Mouse (Mus musculus) stomach, embryonic 15.5 days (tissue): ENCODE data around the gene Gon4l. TPM values are rescaled to one million over a fixed set of nuclear protein-coding genes. Genes with fewer than 3 reads are reported as not detected.

Source experiments
- ATAC-seq: fragments of 200-750 bp; cut with Nextera tagmentation; 2 replicates; pipeline ENCODE4 v1.8.0; 2017; ENCODE audit warnings: low read depth, moderate number of reproducible peaks, moderate TSS enrichment; ENCODE audit not compliant: insufficient read depth, low FRiP score
- H3K27ac ChIP-seq: fragments of 300-500 bp; sonication (generic); 2 replicates; pipeline ENCODE4 v1.5.1; 2015; ENCODE audit warnings: mild to moderate bottlenecking, inconsistent platforms
- H3K27me3 ChIP-seq: fragments of 300-500 bp; sonication (generic); replicated peaks from 2 replicates; pipeline ENCODE4 v1.6.1; 2015; ENCODE audit warnings: inconsistent platforms
- H3K36me3 ChIP-seq: fragments of 300-500 bp; sonication (generic); 2 replicates; pipeline ENCODE4 v1.6.1; 2015; ENCODE audit warnings: inconsistent platforms
- H3K4me1 ChIP-seq: fragments of 300-500 bp; sonication (generic); 2 replicates; pipeline ENCODE4 v1.6.1; 2015; ENCODE audit warnings: inconsistent platforms
- H3K4me2 ChIP-seq: fragments of 300-500 bp; sonication (generic); 2 replicates; pipeline ENCODE4 v1.6.1; 2015; ENCODE audit warnings: mild to moderate bottlenecking, inconsistent platforms
- H3K4me3 ChIP-seq: fragments of 300-500 bp; sonication (generic); replicated peaks from 2 replicates; pipeline ENCODE4 v1.5.1; 2015; ENCODE audit warnings: inconsistent platforms
- H3K9ac ChIP-seq: fragments of 300-500 bp; sonication (generic); 2 replicates; pipeline ENCODE4 v1.6.1; 2015; ENCODE audit warnings: inconsistent platforms
- H3K9me3 ChIP-seq: fragments of 300-500 bp; sonication (generic); 2 replicates; pipeline ENCODE4 v1.6.1; 2016; ENCODE audit warnings: inconsistent platforms
- WGBS: fragments of 180-500 bp; shearing (Covaris S2); methylation state at CpG from one replicate; pipeline ENCODE4 v1.1.7; 2015; 5-methylcytosine and 5-hydroxymethylcytosine counted together
- polyA plus RNA-seq: library from polyadenylated mRNA; unstranded; fragments of >200 nt; fragmentation: Nextera tagmentation; extraction: Ambion mirVana; gene quantifications from 2 replicates; pipeline ENCODE4 v1.2.1, GENCODE M21; 2015

Gene Gon4l
- polyA plus RNA-seq, 1 experiment from 2014 or later, result 8.6 TPM

DNA sequence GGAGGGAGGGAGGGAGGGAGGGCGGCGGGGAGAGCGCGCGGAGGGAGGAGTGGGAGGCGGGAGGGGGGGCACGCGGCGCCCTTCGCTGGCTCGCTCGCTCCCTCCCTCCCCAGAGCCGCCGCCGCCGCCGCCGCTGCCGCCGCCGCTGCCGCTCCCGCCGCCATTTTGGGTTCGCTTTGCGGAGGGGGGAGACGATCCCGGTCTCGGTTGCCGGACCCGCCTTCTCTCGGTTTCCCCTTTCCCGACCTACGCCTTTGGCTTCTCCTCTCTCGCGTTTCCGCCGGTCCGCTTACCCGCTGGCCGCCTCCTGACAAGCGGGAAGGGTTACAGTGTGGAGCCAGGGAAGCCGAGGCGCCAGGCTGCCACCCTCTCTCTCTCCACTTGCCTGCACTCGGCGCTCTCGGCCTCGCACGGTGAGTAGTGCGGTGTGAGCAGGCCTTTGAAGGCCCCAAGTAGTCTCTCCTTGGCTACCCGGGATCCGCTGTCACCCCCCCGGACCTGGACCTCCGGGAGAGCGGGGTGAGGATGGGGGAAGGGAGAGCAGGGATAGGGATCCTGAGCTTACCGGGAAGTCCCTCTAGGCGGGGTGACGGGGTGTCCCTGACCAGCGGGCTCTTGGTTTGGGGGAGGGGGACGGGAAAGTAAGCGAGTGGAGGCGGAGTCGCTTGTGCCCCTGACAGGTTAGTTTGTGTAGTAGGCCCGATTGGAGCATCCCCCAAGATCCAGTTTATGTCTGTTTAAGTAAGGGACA lies 115.7 kb downstream of the Gon4l start, which contains the start of the genes Ash1l and Dap3:
TSS of gene Ash1l (plus strand) at position 47 of the 751 bp plus-strand sequence.
TSS of gene Dap3 (minus strand) at position 606 of the 751 bp plus-strand sequence.
- Histone ChIP-seq H3K27me3 (no peaks in the 10 kb centered on the region), H3K9ac (peak within 1 kb of the TSS; percentile 98), H3K36me3 (no peaks in the 10 kb centered on the region), H3K4me3 (peak within 1 kb of the TSS; percentile 94), H3K9me3 (no peaks in the 10 kb centered on the region), H3K27ac (peak within 1 kb of the TSS; percentile 100), H3K4me1 (peaks cover 7% of the 10 kb centered on the region; the same call in 1 of the 2 replicates), H3K4me2 (peak within 1 kb of the TSS; percentile 66)
- peak; percentile 41 for ATAC-seq
- WGBS, result under 1% methylated on average over 39 of the region's 64 CpGs

DNA sequence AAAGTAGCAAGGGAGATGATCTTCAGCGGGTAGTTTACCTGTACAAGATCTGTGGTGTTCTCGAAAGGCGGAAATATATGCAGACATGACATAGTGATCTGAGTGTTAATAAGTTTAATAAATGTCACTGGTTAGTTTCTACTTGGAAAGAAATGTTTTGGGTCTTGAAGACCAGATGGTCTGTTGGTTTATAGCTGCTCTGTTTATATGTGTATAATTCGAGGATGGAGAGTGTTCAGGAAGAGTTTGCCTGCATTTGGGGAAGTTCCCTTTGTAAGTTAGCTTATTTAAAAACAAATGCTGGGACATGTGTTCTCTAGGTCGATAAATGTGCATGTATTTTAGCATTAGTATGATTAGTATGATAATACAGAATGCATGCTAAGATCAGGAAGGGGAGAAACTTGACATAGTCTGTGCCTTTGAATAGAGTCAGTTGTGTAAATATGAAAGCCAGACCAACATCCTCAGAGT lies 116.3 kb downstream of the Gon4l start:
- H3K4me1 ChIP-seq, result peaks cover 7% of the 10 kb centered on the region; the same call in 1 of the 2 replicates
- H3K27me3 ChIP-seq, result no peaks in the 10 kb centered on the region
- no peaks in the 10 kb centered on the region for H3K36me3 ChIP-seq
- peak overlapping the region; percentile 66 for H3K4me2 ChIP-seq
- H3K9me3 ChIP-seq, result no peaks in the 10 kb centered on the region
- under 1% methylated on average over 5 of the region's 5 CpGs for WGBS
- ATAC-seq, result no peak
- peak overlapping the region; percentile 98 for H3K9ac ChIP-seq
- H3K27ac ChIP-seq, result peak overlapping the region; percentile 100
- peak overlapping the region; percentile 94 for H3K4me3 ChIP-seq

DNA sequence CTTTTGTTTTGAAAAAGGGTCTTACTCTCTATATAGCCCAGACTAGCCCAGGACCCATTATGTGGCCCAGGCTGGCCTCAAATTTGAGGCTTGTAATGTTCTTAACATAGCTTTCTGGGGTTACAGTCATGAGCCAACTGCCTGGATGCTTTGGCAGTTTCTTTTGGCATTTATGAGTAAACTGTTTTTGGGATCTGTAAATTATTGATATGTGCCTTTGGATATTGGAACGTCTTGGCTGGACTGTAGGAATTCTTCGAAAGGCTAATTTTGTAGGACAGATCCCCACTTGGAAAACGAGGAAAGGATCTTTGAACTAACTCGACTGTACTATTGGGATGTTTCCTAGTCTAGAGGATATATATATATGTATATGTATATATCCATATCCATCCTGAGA lies 118.2 kb downstream of the Gon4l start:
- H3K27ac ChIP-seq, result no peak overlapping the region
- 0 out of 2 replicates have a peak, but pooled peaks cover 3% of the 10 kb centered on the region for H3K4me1 ChIP-seq

DNA sequence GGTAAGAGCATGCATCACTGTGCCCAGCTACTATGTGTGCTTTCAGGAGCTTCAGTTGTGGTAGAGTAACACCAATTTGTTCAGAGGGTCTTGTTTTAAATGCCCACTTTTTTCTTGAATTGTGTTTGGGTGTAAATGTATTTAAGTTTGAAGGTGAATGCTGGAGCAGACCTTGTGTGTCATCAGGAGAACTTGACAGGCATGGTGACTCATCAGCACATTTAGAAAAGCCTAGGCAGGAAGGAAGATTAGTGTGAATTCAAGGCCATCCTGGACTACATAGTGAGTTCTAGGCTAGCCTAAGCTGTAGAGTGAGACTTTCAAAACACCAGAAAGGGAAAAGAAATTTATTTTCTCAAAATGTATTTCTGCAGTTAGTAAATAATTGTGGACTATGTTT lies 118.7 kb downstream of the Gon4l start:
- no peak for ATAC-seq
- H3K4me2 ChIP-seq, result no peak overlapping the region
- H3K9ac ChIP-seq, result no peak overlapping the region
- H3K36me3 ChIP-seq, result no peaks in the 10 kb centered on the region
- H3K9me3 ChIP-seq, result no peaks in the 10 kb centered on the region
- no peak overlapping the region for H3K27ac ChIP-seq
- no peak overlapping the region for H3K4me3 ChIP-seq
- H3K27me3 ChIP-seq, result no peaks in the 10 kb centered on the region
- H3K4me1 ChIP-seq, result no peaks in the 10 kb centered on the region

More for the DNA sequence above, 118.2 kb downstream of the Gon4l start:
- H3K9me3 ChIP-seq, result no peaks in the 10 kb centered on the region
- no peak for ATAC-seq
- H3K4me3 ChIP-seq, result no peak overlapping the region
- no peaks in the 10 kb centered on the region for H3K36me3 ChIP-seq
- 75% methylated on average over 4 of the region's 4 CpGs for WGBS
- H3K4me2 ChIP-seq, result no peak overlapping the region
- H3K9ac ChIP-seq, result no peak overlapping the region
- no peaks in the 10 kb centered on the region for H3K27me3 ChIP-seq

Other genes starting within 250 kb of the Gon4l start
- gene Arhgef2, start 229.3 kb upstream of the Gon4l start, polyA plus RNA-seq, result 77.1 and 78.7 TPM in 2 replicates
- gene Rxfp4, start 182.1 kb upstream of the Gon4l start, polyA plus RNA-seq, result not detected in 2 replicates
- gene Khdc4, start 149.4 kb upstream of the Gon4l start, polyA plus RNA-seq, result 81.0 and 86.9 TPM in 2 replicates
- 52.3 and 56.4 TPM in 2 replicates for gene Rit1, start 118.4 kb upstream of the Gon4l start, polyA plus RNA-seq
- 17.1 and 22.3 TPM in 2 replicates for gene Syt11, start 60.1 kb upstream of the Gon4l start, polyA plus RNA-seq
- gene Msto1, start 78.8 kb downstream of the Gon4l start, polyA plus RNA-seq, result 38.0 and 38.9 TPM in 2 replicates
- 19.8 and 21.3 TPM in 2 replicates for gene Ash1l, start 115.4 kb downstream of the Gon4l start, polyA plus RNA-seq
- gene Dap3, start 116.0 kb downstream of the Gon4l start, polyA plus RNA-seq, result 130 and 141 TPM in 2 replicates